Mouse (Mus musculus): ENCODE results near the gene Dera. TPM values are rescaled to one million over a fixed set of nuclear protein-coding genes. Genes with fewer than 3 reads are reported as not detected.

The Dera gene
- polyA plus RNA-seq, 1 experiment from 2014 or later = 12.0 TPM

- Histone ChIP-seq H3K9ac (replicated peaks) (no peak overlapping the region), H3K9me3 (replicated peaks) (no peaks in the 10 kb centered on the region), H3K36me3 (no peaks in the 10 kb centered on the region), H3K4me1 (0 out of 2 replicates have a peak, but pooled peaks cover 2% of the 10 kb centered on the region), H3K27ac (replicated peaks) (no peak overlapping the region), H3K27me3 (replicated peaks) (no peaks in the 10 kb centered on the region), H3K4me3 (replicated peaks) (no peak overlapping the region), H3K4me2 (no peak overlapping the region)
- WGBS = 51% methylated on average over 5 of the region's 5 CpGs
- no peak for ATAC-seq (ENCODE audit: low FRiP score)
Measured at GRCm38 (mm10) chr6:137810136-137810535, 55.8 kb downstream of the Dera start.

- no peak overlapping the region for H3K27ac ChIP-seq (replicated peaks)
- H3K4me2 ChIP-seq = no peak overlapping the region
- no peaks in the 10 kb centered on the region for H3K27me3 ChIP-seq (replicated peaks)
- no peaks in the 10 kb centered on the region for H3K9me3 ChIP-seq (replicated peaks)
- no peaks in the 10 kb centered on the region for H3K4me1 ChIP-seq
- H3K9ac ChIP-seq (replicated peaks) = no peak overlapping the region
- WGBS = 77% methylated on average over 1 of the region's 1 CpGs
- ATAC-seq (ENCODE audit: low FRiP score) = no peak
- H3K4me3 ChIP-seq (replicated peaks) = no peak overlapping the region
- no peaks in the 10 kb centered on the region for H3K36me3 ChIP-seq
Measured at GRCm38 (mm10) chr6:137814006-137814405, 59.7 kb downstream of the Dera start.

GRCm38 (mm10) chr6:137816508-137816907 is 62.2 kb downstream of the Dera start:
- 77% methylated on average over 9 of the region's 9 CpGs for WGBS
- Histone ChIP-seq H3K4me1 (no peaks in the 10 kb centered on the region), H3K4me3 (replicated peaks) (no peak overlapping the region), H3K27ac (replicated peaks) (no peak overlapping the region), H3K9ac (replicated peaks) (no peak overlapping the region), H3K4me2 (no peak overlapping the region), H3K36me3 (no peaks in the 10 kb centered on the region), H3K9me3 (replicated peaks) (no peaks in the 10 kb centered on the region), H3K27me3 (replicated peaks) (0 out of 2 replicates have a peak, but pooled peaks cover 2% of the 10 kb centered on the region)
- ATAC-seq (ENCODE audit: low FRiP score) = no peak

- H3K27ac ChIP-seq (replicated peaks) = no peak overlapping the region
- WGBS = 87% methylated on average over 5 of the region's 5 CpGs
- no peak overlapping the region for H3K4me2 ChIP-seq
- 0 out of 2 replicates have a peak, but pooled peaks cover 8% of the 10 kb centered on the region for H3K27me3 ChIP-seq (replicated peaks)
- peaks cover 11% of the 10 kb centered on the region; the same call in 1 of the 2 replicates for H3K4me1 ChIP-seq
- H3K36me3 ChIP-seq = no peaks in the 10 kb centered on the region
- H3K9ac ChIP-seq (replicated peaks) = no peak overlapping the region
- no peak overlapping the region for H3K4me3 ChIP-seq (replicated peaks)
- no peaks in the 10 kb centered on the region for H3K9me3 ChIP-seq (replicated peaks)
- ATAC-seq (ENCODE audit: low FRiP score) = no peak
Measured at GRCm38 (mm10) chr6:137822550-137822949, 68.2 kb downstream of the Dera start.

GRCm38 (mm10) chr6:137824046-137825021 is 70.0 kb downstream of the Dera start:
- no peak overlapping the region for H3K4me2 ChIP-seq
- no peak overlapping the region for H3K4me3 ChIP-seq (replicated peaks)
- H3K9me3 ChIP-seq (replicated peaks) = no peaks in the 10 kb centered on the region
- H3K36me3 ChIP-seq = no peaks in the 10 kb centered on the region
- H3K27me3 ChIP-seq (replicated peaks) = 0 out of 2 replicates have a peak, but pooled peaks cover 11% of the 10 kb centered on the region
- H3K27ac ChIP-seq (replicated peaks) = 0 out of 2 replicates have a peak overlapping the region, but pooled peaks have one; percentile 0
- ATAC-seq (ENCODE audit: low FRiP score) = peak; percentile 70
- 41% methylated on average over 7 of the region's 7 CpGs for WGBS
- peaks cover 11% of the 10 kb centered on the region; the same call in 1 of the 2 replicates for H3K4me1 ChIP-seq
- no peak overlapping the region for H3K9ac ChIP-seq (replicated peaks)

GRCm38 (mm10) chr6:137825022-137825613 is 70.8 kb downstream of the Dera start:
- no peak overlapping the region for H3K9ac ChIP-seq (replicated peaks)
- 0 out of 2 replicates have a peak overlapping the region, but pooled peaks have one; percentile 0 for H3K27ac ChIP-seq (replicated peaks)
- H3K27me3 ChIP-seq (replicated peaks) = 0 out of 2 replicates have a peak, but pooled peaks cover 11% of the 10 kb centered on the region
- no peaks in the 10 kb centered on the region for H3K9me3 ChIP-seq (replicated peaks)
- peaks cover 11% of the 10 kb centered on the region; the same call in 1 of the 2 replicates for H3K4me1 ChIP-seq
- 88% methylated on average over 5 of the region's 5 CpGs for WGBS
- H3K4me2 ChIP-seq = no peak overlapping the region
- ATAC-seq (ENCODE audit: low FRiP score) = peak; percentile 56
- H3K4me3 ChIP-seq (replicated peaks) = no peak overlapping the region
- H3K36me3 ChIP-seq = no peaks in the 10 kb centered on the region

GRCm38 (mm10) chr6:137829056-137829776 is 74.9 kb downstream of the Dera start:
- ATAC-seq (ENCODE audit: low FRiP score) = no peak
- Histone ChIP-seq H3K4me2 (no peak overlapping the region), H3K9me3 (replicated peaks) (no peaks in the 10 kb centered on the region), H3K9ac (replicated peaks) (no peak overlapping the region), H3K27me3 (replicated peaks) (0 out of 2 replicates have a peak, but pooled peaks cover 9% of the 10 kb centered on the region), H3K27ac (replicated peaks) (no peak overlapping the region), H3K4me3 (replicated peaks) (no peak overlapping the region), H3K36me3 (no peaks in the 10 kb centered on the region), H3K4me1 (0 out of 2 replicates have a peak, but pooled peaks cover 6% of the 10 kb centered on the region)
- 87% methylated on average over 12 of the region's 12 CpGs for WGBS

GRCm38 (mm10) chr6:137836799-137837198 is 82.5 kb downstream of the Dera start:
- Histone ChIP-seq H3K4me3 (replicated peaks) (no peak overlapping the region), H3K27ac (replicated peaks) (no peak overlapping the region), H3K4me2 (no peak overlapping the region), H3K9ac (replicated peaks) (no peak overlapping the region), H3K36me3 (no peaks in the 10 kb centered on the region), H3K27me3 (replicated peaks) (no peaks in the 10 kb centered on the region), H3K9me3 (replicated peaks) (no peaks in the 10 kb centered on the region), H3K4me1 (no peaks in the 10 kb centered on the region; the same call in 1 of the 2 replicates)
- WGBS = 83% methylated on average over 13 of the region's 13 CpGs
- no peak for ATAC-seq (ENCODE audit: low FRiP score)

GRCm38 (mm10) chr6:137843337-137843736 is 89.0 kb downstream of the Dera start:
- WGBS = 93% methylated on average over 3 of the region's 3 CpGs
- Histone ChIP-seq H3K27me3 (replicated peaks) (no peaks in the 10 kb centered on the region), H3K4me1 (no peaks in the 10 kb centered on the region; the same call in 1 of the 2 replicates), H3K9me3 (replicated peaks) (no peaks in the 10 kb centered on the region), H3K27ac (replicated peaks) (no peak overlapping the region), H3K9ac (replicated peaks) (no peak overlapping the region), H3K36me3 (no peaks in the 10 kb centered on the region), H3K4me3 (replicated peaks) (no peak overlapping the region), H3K4me2 (no peak overlapping the region)
- no peak for ATAC-seq (ENCODE audit: low FRiP score)

- H3K9ac ChIP-seq (replicated peaks) = no peak overlapping the region
- no peaks in the 10 kb centered on the region for H3K36me3 ChIP-seq
- no peak overlapping the region for H3K4me2 ChIP-seq
- whole genome bisulfite sequencing = 93% methylated on average over 10 of the region's 10 CpGs
- no peaks in the 10 kb centered on the region for H3K9me3 ChIP-seq (replicated peaks)
- no peak overlapping the region for H3K4me3 ChIP-seq (replicated peaks)
- H3K27me3 ChIP-seq (replicated peaks) = no peaks in the 10 kb centered on the region
- H3K4me1 ChIP-seq = no peaks in the 10 kb centered on the region
- ATAC-seq (ENCODE audit: low FRiP score) = no peak
- H3K27ac ChIP-seq (replicated peaks) = no peak overlapping the region
Measured at GRCm38 (mm10) chr6:137857198-137858194, 103.2 kb downstream of the Dera start.

All from neural tube, embryonic 15.5 days (tissue).